Mouse (Mus musculus) forebrain, postnatal 0 days (tissue): ENCODE results near the gene Cacng4. TPM values are rescaled to one million over a fixed set of nuclear protein-coding genes. Genes with fewer than 3 reads are reported as not detected.

Experiments
- ATAC-seq: fragments of 200-750 bp; cut with Nextera tagmentation; 2 replicates; pipeline ENCODE4 v1.8.0; 2017; ENCODE audit warnings: mild to moderate bottlenecking, moderate library complexity
- DNase-seq: peaks from one replicate; pipeline ENCODE4 v3.0.0-alpha.2; 2015
- H3K27ac ChIP-seq: fragments of 300-500 bp; sonication (generic); 2 replicates; pipeline ENCODE4 v1.5.1; 2014; ENCODE audit warnings: low read depth, mild to moderate bottlenecking, antibody characterized with exemption, low read length, moderate library complexity, mixed read lengths
- H3K27me3 ChIP-seq: fragments of 300-500 bp; sonication (generic); 2 replicates; pipeline ENCODE4 v1.6.1; 2014; ENCODE audit warnings: mild to moderate bottlenecking, low read length, mixed read lengths; ENCODE audit not compliant: insufficient read depth
- H3K36me3 ChIP-seq: fragments of 300-500 bp; sonication (generic); 2 replicates; pipeline ENCODE4 v1.6.1; 2014; ENCODE audit warnings: mild to moderate bottlenecking, moderate library complexity; ENCODE audit not compliant: insufficient read depth
- H3K4me1 ChIP-seq: fragments of 300-500 bp; sonication (generic); 2 replicates; pipeline ENCODE4 v1.6.1; 2014; ENCODE audit warnings: antibody characterized with exemption; ENCODE audit not compliant: insufficient read depth
- H3K4me2 ChIP-seq: fragments of 300-500 bp; sonication (generic); 2 replicates; pipeline ENCODE4 v1.6.1; 2014; ENCODE audit warnings: low read depth, mild to moderate bottlenecking, moderate library complexity
- H3K4me3 ChIP-seq: fragments of 300-500 bp; sonication (generic); 2 replicates; pipeline ENCODE4 v1.5.1; 2014; ENCODE audit warnings: low read depth, low read length, mixed read lengths
- H3K9ac ChIP-seq: fragments of 300-500 bp; sonication (generic); 2 replicates; pipeline ENCODE4 v1.6.1; 2014; ENCODE audit warnings: mild to moderate bottlenecking
- H3K9me3 ChIP-seq: fragments of 300-500 bp; sonication (generic); 2 replicates; pipeline ENCODE4 v1.6.1; 2016; ENCODE audit warnings: low read length
- CTCF ChIP-seq: sonication (generic); IDR thresholded peaks from 2 replicates; pipeline ENCODE4 v1.5.1; 2016; ENCODE audit warnings: antibody characterized with exemption, control low read depth, low read depth
- WGBS: fragments of 180-500 bp; shearing (Covaris S2); extraction: QIAGEN DNeasy Blood & Tissue Kit; methylation state at CpG from one replicate; pipeline ENCODE4 v1.1.7; 2014; 5-methylcytosine and 5-hydroxymethylcytosine counted together
- polyA plus RNA-seq: library from polyadenylated mRNA; unstranded; fragments of >200 nt; fragmentation: Nextera tagmentation; extraction: Ambion mirVana; gene quantifications from 2 replicates; pipeline ENCODE4 v1.2.1, GENCODE M21; 2015
- total RNA-seq: library from RNA; depleted of rRNA; stranded (reverse); fragments of >200 nt; gene quantifications from 2 replicates; pipeline ENCODE4 v1.2.3, GENCODE M21; 2014

The Cacng4 gene
- total and polyA plus RNA-seq, 2 experiments from 2014 or later, result 57.7 to 91.7 TPM

DNA sequence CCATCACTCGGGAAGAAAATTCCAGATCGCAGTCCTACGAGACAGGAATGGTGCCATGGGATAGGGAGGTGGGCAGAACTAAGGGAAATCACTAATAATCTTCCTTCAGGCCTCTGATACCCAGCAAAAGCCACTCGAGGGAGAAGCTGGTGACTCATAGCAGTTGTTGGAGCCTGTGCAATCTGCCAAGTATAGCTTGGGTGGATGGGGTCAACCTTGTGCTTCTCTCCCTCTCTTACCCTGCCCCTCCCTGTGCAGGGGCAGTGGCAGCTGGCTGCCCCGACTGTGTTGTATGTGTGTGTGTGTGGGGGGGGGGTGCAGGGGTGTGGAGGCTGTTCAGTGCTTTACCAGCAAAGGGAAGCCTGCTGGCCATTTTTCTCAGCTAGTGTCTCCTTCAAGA lies 62.9 kb downstream of the Cacng4 start:
- Histone ChIP-seq H3K9me3 (no peaks in the 10 kb centered on the region), H3K27me3 (no peaks in the 10 kb centered on the region), H3K4me1 (no peaks in the 10 kb centered on the region), H3K27ac (no peak overlapping the region), H3K4me2 (no peak overlapping the region), H3K9ac (no peak overlapping the region), H3K4me3 (no peak overlapping the region), H3K36me3 (peaks cover 43% of the 10 kb centered on the region)
- 84% methylated on average over 5 of the region's 5 CpGs for WGBS
- ATAC-seq, result no peak
- no peak for TF ChIP-seq CTCF
- DNase-seq, result no peak

DNA sequence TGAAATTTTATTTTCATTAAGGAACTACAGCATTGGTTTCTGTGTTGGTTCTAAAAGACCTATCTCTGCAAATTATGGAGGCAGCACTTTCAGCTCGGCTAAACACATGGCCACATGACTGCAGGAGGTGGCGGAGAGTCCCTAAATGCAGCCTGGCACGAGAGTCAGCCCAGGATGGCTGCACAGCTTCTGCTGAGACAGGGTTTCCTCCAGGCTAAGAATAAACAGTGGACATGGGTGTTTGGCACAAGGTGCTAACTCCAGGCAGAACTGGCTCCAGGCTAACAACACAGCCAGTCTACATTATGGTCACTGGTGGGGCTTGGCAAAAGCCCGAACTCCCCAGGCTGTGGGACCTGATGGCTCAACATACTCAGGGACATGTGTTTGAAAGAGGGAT lies 63.4 kb downstream of the Cacng4 start:
- no peak for ATAC-seq
- Histone ChIP-seq H3K27me3 (no peaks in the 10 kb centered on the region), H3K27ac (no peak overlapping the region), H3K4me3 (no peak overlapping the region), H3K36me3 (peaks cover 38% of the 10 kb centered on the region), H3K9me3 (no peaks in the 10 kb centered on the region), H3K4me2 (no peak overlapping the region), H3K4me1 (no peaks in the 10 kb centered on the region), H3K9ac (no peak overlapping the region)
- no peak for TF ChIP-seq CTCF
- no peak for DNase-seq
- WGBS, result 80% methylated on average over 4 of the region's 4 CpGs

DNA sequence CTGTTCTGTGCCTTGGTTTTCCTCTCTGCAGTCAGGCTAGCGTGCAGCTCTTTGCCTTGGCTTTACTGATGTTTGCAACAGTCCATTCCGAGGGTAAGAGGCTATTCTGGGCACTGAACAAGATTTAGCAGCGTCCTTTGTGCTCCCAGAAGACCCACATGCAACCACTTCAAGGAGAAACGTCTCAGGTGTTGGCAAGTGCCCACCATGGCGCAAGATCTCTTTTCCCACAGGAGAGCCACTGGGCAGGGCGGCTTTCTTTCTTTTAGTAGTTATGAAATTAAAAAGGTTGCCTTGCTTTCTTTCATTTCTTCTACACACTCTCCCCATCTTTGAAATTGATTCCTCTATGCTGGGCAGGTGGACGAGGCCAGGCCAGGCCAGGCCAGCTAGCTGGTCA lies 65.2 kb downstream of the Cacng4 start:
- no peak overlapping the region for H3K4me3 ChIP-seq
- ATAC-seq (no peak), DNase-seq (no peak)
- H3K27ac ChIP-seq, result peak overlapping the region; percentile 29; the same call in 1 of the 2 replicates
- peaks cover 20% of the 10 kb centered on the region for H3K36me3 ChIP-seq
- 81% methylated on average over 7 of the region's 7 CpGs for WGBS
- no peak overlapping the region for H3K4me2 ChIP-seq
- no peaks in the 10 kb centered on the region for H3K4me1 ChIP-seq
- no peak overlapping the region for H3K9ac ChIP-seq
- no peaks in the 10 kb centered on the region for H3K27me3 ChIP-seq
- TF ChIP-seq CTCF, result no peak
- no peaks in the 10 kb centered on the region for H3K9me3 ChIP-seq

DNA sequence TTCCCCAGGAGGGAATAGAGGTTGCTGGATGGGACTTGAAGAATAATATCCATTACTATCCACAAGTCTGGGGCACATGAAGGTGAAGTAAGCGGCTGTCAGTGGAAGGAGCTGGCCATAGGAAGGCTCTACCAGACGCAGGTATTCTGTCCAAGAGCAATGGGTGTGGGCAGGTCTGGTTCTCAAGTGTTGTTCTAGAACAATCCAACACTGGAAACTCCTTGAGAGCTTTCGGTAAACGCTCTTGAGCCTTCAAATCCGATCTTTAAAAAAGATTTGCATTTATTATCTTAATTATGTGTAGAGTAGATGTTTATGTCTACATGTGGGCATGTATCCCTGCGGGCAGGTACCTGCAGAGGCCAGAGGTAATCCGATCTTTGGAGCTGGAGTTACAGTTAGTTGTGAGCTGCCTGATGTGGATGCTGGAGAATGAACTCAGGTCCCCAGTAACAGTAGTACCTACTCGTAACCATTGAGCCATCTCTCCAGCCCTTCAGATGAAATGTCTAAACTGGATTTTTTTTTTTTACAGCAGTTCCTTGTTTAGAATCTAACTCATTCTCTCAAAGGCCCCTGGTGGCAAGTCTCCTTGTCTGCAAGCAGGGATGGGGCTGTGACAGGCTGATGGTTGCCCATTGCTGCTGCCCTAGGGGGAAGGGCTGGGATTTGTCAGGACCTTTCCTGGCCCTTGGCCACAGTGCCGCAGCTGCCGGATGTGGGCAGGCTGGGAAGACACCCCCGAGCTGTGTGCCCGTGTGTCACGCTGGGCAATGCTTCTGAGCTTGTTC lies 66.1 kb downstream of the Cacng4 start:
- DNase-seq (peak; percentile 41), ATAC-seq (peak; percentile 78)
- peak; percentile 26 for TF ChIP-seq CTCF
- Histone ChIP-seq H3K27me3 (no peaks in the 10 kb centered on the region), H3K9me3 (no peaks in the 10 kb centered on the region), H3K9ac (no peak overlapping the region), H3K4me3 (no peak overlapping the region), H3K27ac (0 out of 2 replicates have a peak overlapping the region, but pooled peaks have one; percentile 29), H3K36me3 (peaks cover 15% of the 10 kb centered on the region), H3K4me2 (no peak overlapping the region), H3K4me1 (no peaks in the 10 kb centered on the region)
- WGBS, result 78% methylated on average over 13 of the region's 13 CpGs

DNA sequence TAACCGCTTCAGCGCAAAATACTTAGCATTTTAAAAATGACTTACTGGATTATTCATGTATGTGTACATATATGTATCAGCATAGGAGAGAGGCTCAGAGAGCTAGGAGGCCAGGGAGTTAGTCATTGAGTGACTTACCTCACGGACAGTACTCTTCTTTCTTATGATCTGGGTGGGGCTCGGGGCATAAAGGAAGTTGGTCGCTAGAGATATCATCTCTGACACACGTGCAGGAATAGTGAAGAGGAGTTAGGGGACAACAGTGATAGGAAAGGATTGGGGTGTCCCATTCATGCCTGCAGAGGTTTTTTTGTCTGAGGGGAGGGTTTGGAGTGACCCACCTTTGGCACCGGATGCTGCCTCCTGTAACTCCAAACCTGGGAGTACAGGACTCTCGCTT lies 69.8 kb downstream of the Cacng4 start:
- Histone ChIP-seq H3K4me3 (no peak overlapping the region), H3K9me3 (no peaks in the 10 kb centered on the region), H3K36me3 (no peaks in the 10 kb centered on the region; the same call in 1 of the 2 replicates), H3K27ac (no peak overlapping the region), H3K4me2 (no peak overlapping the region), H3K9ac (no peak overlapping the region), H3K4me1 (no peaks in the 10 kb centered on the region), H3K27me3 (no peaks in the 10 kb centered on the region)
- TF ChIP-seq CTCF, result no peak
- 92% methylated on average over 8 of the region's 8 CpGs for WGBS
- no peak for DNase-seq
- ATAC-seq, result no peak

DNA sequence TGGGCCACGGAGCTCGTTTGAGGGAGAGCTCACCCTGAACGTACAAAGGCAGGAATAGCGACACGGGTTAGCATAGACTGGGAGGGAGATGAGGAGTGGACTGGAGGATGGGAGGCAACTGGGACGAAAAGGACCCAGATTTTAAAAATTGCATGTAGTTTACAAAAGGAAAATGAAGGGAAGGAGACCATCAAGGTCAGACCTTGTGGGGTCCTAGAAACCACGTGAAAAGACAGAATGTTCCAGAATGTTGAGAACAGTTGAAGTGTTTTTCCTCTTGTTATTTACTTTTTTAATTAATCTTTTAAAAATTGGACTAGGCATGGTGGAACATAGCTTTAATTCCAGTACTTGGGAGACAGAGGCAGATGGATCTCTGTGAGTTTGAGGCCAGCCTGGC lies 73.3 kb downstream of the Cacng4 start:
- Histone ChIP-seq H3K4me3 (no peak overlapping the region), H3K9ac (no peak overlapping the region), H3K27ac (no peak overlapping the region), H3K4me1 (no peaks in the 10 kb centered on the region), H3K4me2 (no peak overlapping the region), H3K27me3 (no peaks in the 10 kb centered on the region), H3K9me3 (no peaks in the 10 kb centered on the region), H3K36me3 (no peaks in the 10 kb centered on the region; the same call in 1 of the 2 replicates)
- ATAC-seq (no peak), DNase-seq (no peak)
- TF ChIP-seq CTCF, result no peak
- WGBS, result 71% methylated on average over 7 of the region's 7 CpGs

DNA sequence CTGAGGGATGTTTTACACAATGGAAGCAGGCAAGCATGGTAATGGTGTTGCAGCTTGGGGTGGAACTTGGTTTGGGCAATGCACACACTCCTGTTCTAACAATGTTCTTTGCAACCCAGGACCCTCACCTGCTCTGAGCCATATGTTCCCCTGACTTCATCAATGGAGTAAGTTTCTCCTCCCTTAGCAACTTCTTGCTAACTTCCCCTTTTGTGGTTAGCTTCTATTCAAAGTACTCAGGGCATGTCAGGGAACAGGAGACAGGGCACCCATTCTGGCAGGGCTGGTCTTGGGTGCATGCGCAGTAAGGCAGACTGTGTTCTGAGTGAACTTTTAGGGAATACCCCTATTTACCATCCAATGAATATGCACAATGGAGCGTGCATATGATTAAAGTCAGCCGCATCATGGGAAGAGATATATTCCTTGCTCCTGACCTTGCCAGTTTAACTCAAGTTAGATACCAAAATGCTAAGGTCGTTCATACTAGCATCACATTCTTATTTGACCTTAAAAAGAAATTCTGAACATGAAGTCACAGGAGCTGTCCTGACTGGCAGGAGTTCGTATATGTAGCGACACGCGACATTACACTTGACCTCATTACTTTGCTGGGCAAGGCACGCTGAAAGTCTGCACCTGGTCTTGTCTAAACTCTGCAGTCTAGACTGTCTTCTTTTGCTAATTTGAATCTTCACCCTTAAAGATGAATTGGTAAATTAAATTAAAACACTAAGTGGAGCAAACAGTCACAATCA lies 73.9 kb downstream of the Cacng4 start:
- ATAC-seq (no peak), DNase-seq (no peak)
- TF ChIP-seq CTCF, result no peak
- WGBS, result 88% methylated on average over 9 of the region's 9 CpGs
- H3K9ac ChIP-seq, result no peak overlapping the region
- H3K4me1 ChIP-seq, result no peaks in the 10 kb centered on the region
- H3K4me3 ChIP-seq, result no peak overlapping the region
- no peaks in the 10 kb centered on the region; the same call in 1 of the 2 replicates for H3K36me3 ChIP-seq
- no peak overlapping the region for H3K27ac ChIP-seq
- H3K9me3 ChIP-seq, result no peaks in the 10 kb centered on the region
- no peak overlapping the region for H3K4me2 ChIP-seq
- no peaks in the 10 kb centered on the region for H3K27me3 ChIP-seq
